Mouse (Mus musculus) embryo, embryonic 10.5 days (tissue): ENCODE results near the gene Cx3cl1.

Experiments used
- DNase-seq: peaks from one replicate; pipeline ENCODE4 v3.0.0-alpha.2; 2015; ENCODE audit warnings: low spot score

Gene Cx3cl1

GRCm38 (mm10) chr8:94773700-94774171 is 1.9 kb downstream of the Cx3cl1 start:
- no peak for DNase-seq

DNA sequence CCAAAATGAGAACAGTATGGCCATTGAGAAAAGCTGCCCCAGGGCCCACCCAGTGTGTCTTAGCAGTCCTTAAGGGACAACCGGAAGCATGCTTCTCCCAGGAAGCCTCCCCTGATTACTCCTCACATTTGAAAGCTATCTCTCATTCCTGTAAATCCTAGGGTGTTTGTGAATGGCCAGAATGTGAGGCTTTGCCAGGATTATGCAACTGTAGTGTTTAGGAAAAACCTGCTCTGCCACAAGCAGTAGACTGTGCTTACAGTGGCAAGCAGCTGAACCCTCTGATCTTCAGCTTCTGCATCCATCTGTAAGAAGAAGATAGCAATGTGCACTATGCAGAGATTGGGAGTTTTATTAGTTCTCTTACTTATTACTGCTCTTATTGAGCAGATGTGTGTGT is 2.8 kb downstream of the Cx3cl1 start:
- DNase-seq = no peak

DNA sequence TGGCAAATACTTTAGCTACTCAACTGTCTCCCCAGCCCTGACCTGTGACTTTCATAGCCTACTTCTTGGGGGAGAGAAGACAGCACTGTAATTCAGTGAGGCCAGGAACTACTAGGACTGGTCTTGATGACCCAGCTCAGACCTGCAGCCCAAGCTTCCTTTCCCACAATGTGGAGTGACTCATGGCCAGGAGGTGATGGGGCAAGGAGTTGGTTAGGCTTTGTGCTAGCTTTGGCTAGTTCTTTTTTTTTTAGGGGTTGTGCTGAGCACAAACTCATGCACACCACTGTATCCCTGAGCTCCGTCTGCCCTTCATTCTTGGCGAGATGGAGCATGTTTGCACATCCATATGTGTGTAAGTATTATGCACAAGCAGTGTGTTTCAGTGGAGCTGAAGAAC is 4.5 kb downstream of the Cx3cl1 start:
- DNase-seq = no peak

DNA sequence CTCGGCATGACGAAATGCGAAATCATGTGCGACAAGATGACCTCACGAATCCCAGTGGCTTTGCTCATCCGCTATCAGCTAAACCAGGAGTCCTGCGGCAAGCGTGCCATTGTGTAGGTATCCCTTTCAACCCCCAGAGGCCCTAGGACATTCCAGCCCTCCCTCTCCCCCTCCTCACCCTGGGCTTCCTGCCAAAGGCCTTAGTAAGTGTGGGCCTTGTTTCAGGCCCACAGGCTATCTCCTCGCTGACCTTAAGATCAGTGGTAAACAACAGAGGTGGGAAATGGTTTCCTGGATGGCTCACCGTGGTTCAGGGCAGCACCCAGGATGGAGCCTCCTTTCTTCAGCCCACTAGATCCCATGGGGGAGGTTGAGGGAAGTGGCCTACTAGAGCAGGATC is 6.2 kb downstream of the Cx3cl1 start:
- DNase-seq = no peak

GRCm38 (mm10) chr8:94778473-94778872 is 6.7 kb downstream of the Cx3cl1 start:
- no peak for DNase-seq

DNA sequence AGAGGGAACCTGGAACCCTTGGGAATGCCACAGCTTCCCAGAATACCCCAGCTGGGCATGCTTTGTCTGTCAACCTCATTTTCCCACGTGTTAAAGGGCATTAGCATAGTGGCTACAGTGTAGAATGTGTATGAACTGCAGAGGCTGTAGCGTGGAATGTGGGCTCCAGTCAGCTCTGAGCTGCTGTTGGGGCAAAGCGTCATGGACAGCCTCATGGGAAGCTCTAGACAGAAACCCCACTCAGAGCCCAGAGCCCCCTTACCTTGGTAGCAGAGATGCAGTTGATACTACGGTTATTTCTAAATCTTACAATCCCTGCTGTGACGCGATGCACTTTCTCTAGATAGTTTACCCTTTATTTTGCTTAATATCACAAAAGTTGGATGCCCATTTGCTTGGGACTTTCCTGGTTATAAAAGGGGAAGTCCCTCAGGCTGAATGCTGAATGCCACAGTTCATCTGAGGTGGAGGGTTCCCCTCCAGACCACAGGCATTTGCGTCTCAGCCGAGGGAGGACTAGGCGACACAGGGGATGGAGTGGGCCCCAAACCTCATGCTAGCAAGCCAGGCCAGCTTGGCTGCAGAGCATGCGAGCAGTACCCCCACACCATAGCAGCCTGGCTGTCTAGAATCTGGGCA is 7.2 kb downstream of the Cx3cl1 start:
- no peak for DNase-seq

DNA sequence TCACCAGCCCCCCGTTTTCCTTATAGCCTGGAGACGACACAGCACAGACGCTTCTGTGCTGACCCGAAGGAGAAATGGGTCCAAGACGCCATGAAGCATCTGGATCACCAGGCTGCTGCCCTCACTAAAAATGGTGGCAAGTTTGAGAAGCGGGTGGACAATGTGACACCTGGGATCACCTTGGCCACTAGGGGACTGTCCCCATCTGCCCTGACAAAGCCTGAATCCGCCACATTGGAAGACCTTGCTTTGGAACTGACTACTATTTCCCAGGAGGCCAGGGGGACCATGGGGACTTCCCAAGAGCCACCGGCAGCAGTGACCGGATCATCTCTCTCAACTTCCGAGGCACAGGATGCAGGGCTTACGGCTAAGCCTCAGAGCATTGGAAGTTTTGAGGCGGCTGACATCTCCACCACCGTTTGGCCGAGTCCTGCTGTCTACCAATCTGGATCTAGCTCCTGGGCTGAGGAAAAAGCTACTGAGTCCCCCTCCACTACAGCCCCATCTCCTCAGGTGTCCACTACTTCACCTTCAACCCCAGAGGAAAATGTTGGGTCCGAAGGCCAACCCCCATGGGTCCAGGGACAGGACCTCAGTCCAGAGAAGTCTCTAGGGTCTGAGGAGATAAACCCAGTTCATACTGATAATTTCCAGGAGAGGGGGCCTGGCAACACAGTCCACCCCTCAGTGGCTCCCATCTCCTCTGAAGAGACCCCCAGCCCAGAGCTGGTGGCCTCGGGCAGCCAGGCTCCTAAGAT is 7.9 kb downstream of the Cx3cl1 start:
- no peak for DNase-seq

DNA sequence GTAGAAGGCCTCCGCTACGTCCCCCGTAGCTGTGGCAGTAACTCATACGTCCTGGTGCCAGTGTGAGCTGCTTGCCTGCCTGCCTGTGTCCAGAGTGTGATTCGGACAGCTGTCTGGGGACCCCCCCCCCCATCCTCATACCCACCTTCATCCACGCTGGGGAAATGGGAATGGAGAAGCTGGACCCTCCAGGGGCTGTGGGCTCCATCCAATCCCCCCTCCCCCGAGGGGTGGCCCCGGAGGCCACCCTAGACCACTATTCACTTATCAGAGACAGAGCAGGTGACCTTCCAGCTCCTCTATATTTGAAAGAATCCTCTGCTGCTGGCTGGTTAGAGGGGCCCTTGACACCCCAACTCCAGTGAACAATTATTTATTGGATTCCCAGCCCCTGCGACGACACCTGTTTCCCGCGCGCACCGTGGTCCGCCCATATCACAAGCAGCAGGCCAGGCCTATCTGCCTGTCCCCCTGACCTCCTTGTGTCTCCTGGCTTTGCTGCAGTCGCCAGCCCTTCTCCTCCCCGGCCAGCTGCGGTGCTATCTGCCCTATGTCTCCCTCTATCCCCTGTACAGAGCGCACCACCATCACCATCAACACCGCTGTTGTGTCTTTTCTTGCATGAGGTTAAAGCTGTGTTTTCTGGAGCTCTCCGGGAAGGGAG is 8.8 kb downstream of the Cx3cl1 start:
- DNase-seq = no peak

DNA sequence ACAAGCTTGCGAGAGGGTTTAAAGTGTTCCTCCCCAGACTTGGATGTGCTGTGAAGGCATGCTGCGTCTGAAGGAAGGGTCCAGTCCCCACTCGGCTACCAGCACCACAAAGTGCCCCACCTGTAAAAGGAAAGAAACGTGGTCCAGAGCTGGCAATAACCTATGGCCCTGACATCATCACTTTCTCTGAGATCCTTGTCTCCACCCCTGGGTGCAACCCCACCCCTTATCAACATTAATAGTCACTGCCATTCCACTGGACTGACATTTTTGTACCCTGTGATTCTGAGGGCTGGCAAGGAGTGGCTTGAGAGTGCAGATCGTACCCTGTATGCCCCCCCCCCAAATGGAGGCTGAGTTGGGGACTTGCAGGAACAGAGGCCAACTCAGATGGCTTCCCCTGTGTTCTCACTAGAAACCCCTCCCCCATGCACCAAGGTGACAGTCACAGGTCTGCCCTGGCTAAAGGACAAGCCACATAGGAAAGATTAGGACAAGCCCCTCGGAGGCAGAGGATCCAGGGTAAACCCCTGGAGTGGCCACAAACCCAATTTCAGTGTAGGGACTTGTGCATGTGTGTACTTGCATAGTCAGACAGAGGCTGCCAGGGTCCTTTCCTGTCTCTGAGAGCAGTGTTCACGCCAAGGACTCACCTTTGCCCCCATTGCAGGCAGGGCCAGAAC is 9.5 kb downstream of the Cx3cl1 start:
- DNase-seq = no peak

DNA sequence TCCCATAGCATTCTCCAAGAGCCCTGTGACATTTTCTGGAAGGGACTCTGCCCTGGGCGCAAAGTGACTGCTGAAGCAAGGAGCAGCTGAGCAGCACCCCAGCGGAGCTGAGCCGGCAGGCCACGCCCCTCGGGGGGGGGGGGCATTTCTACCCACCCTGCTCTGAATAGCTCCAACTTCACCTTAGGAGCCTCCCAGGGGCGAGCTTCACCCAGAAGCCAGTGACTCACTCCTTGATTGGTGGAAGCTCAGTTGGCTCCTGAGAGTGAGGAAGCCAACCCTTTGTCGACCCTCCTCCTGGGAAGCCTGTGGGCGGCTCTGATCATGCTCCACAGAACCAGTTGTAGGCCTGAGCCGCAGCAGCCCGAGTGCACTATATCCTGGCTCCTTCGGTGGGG is 10.0 kb downstream of the Cx3cl1 start:
- no peak for DNase-seq

GRCm38 (mm10) chr8:94783890-94784289 is 12.1 kb downstream of the Cx3cl1 start:
- DNase-seq = no peak

DNA sequence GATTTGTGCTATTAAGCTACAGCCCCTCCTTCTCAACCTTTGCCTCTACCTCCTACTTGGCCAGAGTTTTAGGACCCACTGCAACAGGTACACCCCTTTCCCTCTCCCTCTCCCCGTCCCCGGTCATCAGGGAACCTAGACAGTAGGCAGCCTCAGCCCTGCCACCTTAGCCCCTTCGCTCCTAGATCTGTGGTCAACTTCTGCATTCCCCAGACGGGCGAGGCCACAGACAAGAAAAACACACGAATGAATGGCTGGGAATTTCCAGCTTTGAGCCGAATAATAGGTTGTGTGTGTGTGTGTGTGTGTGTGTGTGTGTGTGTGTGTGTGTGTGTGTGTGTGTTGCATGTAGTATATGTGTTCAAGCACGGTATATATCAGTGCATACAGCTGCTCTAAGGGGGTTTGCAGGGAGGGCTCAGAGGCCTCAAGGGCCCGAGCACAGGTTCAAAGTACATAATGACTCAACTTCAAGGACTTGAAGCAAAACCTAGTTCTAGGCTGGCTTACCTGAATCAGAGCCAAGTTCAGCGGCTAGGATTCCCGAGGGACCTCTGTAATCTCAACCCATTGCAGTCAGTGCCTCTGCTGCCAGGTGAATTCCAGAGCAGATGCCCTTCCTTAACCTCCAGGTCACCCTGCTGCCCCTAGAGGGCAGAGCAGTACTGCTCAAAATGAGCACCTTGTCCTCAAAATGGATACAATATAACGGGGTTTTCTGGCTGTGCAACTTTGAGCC is 13.6 kb downstream of the Cx3cl1 start:
- no peak for DNase-seq

GRCm38 (mm10) chr8:94785995-94786595 is 14.3 kb downstream of the Cx3cl1 start:
- DNase-seq = no peak

DNA sequence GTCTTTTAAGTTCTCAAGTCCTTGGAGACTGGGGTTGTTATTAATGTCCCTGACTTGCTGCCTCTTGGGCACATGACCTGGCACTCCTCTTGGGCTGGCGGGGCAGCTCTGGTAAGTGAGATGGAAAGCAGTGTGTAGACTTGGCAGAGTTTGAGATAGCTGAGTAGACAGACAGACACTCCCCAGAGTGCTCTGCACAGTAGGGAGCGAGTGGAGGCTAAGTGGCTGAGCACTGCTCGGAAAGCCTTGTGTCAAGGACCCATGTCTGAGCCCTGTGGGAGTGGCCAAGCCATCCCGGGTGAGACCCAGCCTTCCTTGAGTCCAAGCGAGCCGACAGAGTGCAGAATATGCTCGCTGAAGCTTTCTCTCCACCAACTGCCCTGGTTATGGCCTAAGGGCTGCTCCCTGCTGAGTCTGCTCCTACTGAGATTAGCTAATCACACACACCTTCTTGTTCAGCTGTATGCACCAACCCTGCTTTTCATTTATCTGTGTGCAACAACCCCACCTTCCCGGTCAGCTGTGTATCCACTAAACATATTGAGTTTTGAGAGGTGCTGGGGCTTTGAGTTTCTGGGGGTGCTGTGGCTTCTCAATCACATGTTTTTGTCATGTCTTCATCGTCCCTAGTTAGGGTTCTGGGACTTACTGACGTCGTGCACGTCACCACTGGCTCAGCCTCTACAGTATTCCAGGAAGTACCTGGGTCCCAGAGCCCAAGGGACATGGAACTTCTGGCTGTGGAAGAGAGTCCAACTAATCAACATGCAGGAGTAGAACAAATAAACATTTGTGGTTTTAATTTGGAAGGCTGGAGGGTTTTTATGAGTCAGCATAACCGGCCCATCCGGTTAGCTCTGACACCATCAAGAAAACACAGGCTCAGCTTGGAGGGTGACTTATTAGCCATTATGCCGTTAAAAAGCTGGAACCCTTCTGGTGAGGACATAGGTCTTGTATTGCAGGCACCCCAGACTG is 16.0 kb downstream of the Cx3cl1 start:
- DNase-seq = no peak

DNA sequence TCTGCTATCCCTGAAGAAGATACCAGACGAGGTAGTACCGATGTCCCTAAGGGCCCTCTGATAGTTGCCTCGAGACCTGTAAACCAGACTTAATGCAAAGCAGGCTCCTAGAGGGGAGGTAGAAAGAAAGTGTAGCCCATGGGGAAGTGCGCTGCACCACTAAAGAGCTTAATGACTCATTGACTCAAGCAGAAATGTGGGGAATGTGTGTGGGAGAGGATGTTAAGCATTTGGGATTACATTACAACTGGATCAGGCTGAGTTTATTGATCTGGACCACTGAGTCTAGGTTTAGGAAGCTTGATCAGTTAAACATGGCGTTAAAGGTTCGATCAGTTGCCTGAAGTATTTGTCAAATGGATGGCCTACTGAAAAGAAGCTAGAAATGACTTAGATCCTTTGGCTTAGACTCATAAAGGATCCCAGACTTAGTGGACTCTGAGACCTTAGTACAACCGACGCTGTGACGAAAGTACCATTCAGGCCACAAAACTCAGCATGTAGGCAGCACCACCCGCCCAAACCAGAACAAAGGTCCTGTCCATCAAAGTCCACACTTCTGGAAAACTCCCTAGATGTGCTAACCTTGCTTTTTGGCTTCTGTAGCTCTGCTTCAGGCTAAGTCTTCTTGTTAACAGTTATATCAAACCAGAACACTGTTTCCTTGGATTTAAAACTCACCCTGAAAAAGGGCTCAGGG is 17.6 kb downstream of the Cx3cl1 start:
- no peak for DNase-seq

DNA sequence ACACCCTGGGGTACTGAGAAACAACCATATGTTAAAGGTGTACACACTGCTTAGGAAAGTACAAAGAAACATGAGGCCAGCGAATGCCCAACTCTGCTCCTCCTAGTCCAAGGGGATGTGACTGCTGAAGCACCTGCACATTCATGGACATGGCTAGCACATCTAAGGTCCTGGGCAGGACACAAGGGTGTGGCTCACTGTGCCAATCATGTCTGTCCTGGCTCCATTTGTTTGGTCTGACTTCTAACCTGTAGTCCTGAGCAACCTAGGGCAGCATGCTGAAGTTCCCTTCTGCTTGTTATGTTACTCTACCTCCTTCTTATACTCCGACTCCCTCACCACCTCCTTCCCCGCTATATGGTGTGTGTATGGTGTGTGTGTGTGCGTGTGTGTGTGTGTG is 22.6 kb downstream of the Cx3cl1 start:
- no peak for DNase-seq

- DNase-seq = no peak
These were observed 23.0 kb downstream of the Cx3cl1 start for GRCm38 (mm10) chr8:94794782-94795181.

- DNase-seq = peak; percentile 66
These were observed 28.6 kb downstream of the Cx3cl1 start for GRCm38 (mm10) chr8:94800278-94800968.
